Mouse (Mus musculus) stomach, embryonic 14.5 days (tissue): ENCODE measurements at regions not wholly inside any gene's neighbourhood (a gene's known extent, or its start where the extent isn't known, plus 50 kb on each side); places are given as distances from the start of the nearest gene placed in this dataset.

Experiments
- ATAC-seq: fragments of 200-750 bp; cut with Nextera tagmentation; 2 replicates; pipeline ENCODE4 v1.8.0; 2017; ENCODE audit warnings: low read depth, moderate TSS enrichment; ENCODE audit not compliant: insufficient number of reproducible peaks, insufficient read depth, low FRiP score
- H3K27ac ChIP-seq: fragments of 300-500 bp; sonication (generic); 2 replicates; pipeline ENCODE4 v1.5.1; 2014; ENCODE audit warnings: mild to moderate bottlenecking, low read length, moderate library complexity, mixed read lengths
- H3K27me3 ChIP-seq: fragments of 300-500 bp; sonication (generic); 2 replicates; pipeline ENCODE4 v1.6.1; 2014; ENCODE audit warnings: low read length, control low read depth, mixed read lengths; ENCODE audit not compliant: control insufficient read depth, insufficient read depth
- H3K36me3 ChIP-seq: fragments of 300-500 bp; sonication (generic); 2 replicates; pipeline ENCODE4 v1.6.1; 2014; ENCODE audit warnings: mild to moderate bottlenecking, control low read depth, low read length, moderate library complexity, mixed read lengths; ENCODE audit not compliant: control insufficient read depth, insufficient read depth
- H3K4me1 ChIP-seq: fragments of 300-500 bp; sonication (generic); 2 replicates; pipeline ENCODE4 v1.6.1; 2014; ENCODE audit warnings: low read length, control low read depth, mixed read lengths; ENCODE audit not compliant: control insufficient read depth, insufficient read depth
- H3K4me2 ChIP-seq: fragments of 300-500 bp; sonication (generic); replicated peaks from 2 replicates; pipeline ENCODE4 v1.6.1; 2014; ENCODE audit warnings: low read depth, low read length, control low read depth
- H3K4me3 ChIP-seq: fragments of 300-500 bp; sonication (generic); 2 replicates; pipeline ENCODE4 v1.5.1; 2014; ENCODE audit warnings: low read depth, low read length, control low read depth
- H3K9ac ChIP-seq: fragments of 300-500 bp; sonication (generic); replicated peaks from 2 replicates; pipeline ENCODE4 v1.6.1; 2014; ENCODE audit warnings: low read depth, mild to moderate bottlenecking, control low read depth, low read length, moderate library complexity, mixed read lengths
- H3K9me3 ChIP-seq: fragments of 300-500 bp; sonication (generic); 2 replicates; pipeline ENCODE4 v1.6.1; 2016; ENCODE audit warnings: low read depth, low read length, control low read depth; ENCODE audit not compliant: control insufficient read depth
- WGBS: fragments of 180-500 bp; shearing (Covaris S2); extraction: QIAGEN DNeasy Blood & Tissue Kit; methylation state at CpG from one replicate; pipeline ENCODE4 v1.1.7; 2014; 5-methylcytosine and 5-hydroxymethylcytosine counted together

- ATAC-seq, result no peak
- WGBS, result 62% methylated on average over 5 of the region's 5 CpGs
- Histone ChIP-seq H3K27me3 (no peaks in the 10 kb centered on the region), H3K9ac (no peak overlapping the region), H3K36me3 (no peaks in the 10 kb centered on the region), H3K4me1 (no peaks in the 10 kb centered on the region; the same call in 1 of the 2 replicates), H3K4me2 (no peak overlapping the region), H3K27ac (no peak overlapping the region), H3K4me3 (no peak overlapping the region), H3K9me3 (no peaks in the 10 kb centered on the region)
These were observed 55.1 kb upstream of the Plxnc1 start for GRCm38 (mm10) chr10:94999716-95000115.
